Mouse (Mus musculus): ENCODE results near the gene Dph2. TPM values are rescaled to one million over a fixed set of nuclear protein-coding genes. Genes with fewer than 3 reads are reported as not detected.

The Dph2 gene
- polyA plus RNA-seq, 1 experiment from 2014 or later = 21.4 TPM

DNA sequence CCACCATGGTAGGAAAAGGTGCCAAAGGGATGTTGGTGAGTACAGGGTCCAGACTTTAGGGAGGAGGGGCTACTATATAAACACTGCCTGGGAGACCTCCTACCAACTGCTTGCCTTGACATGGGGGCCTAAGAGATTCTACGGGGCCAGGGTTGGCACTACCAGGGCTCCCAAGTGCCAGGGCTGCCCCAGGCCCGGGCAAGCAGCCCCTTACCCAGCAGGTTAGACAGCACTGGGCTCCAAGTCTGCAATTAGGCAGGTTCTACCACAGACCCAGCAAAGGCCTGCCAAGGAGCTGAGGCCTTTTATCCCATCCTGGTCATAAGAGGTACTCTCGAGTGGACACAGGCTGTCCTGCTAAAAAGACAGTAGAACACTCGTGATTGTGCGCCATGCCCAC, 48.7 kb downstream of the Dph2 start:
- DNase-seq (no peak), ATAC-seq (ENCODE audit: insufficient read depth) (no peak)
- no peaks in the 10 kb centered on the region for H3K27me3 ChIP-seq (ENCODE audit: insufficient read depth, low read length)
- no peak overlapping the region for H3K9ac ChIP-seq
- no peak overlapping the region for H3K4me3 ChIP-seq (ENCODE audit: low read depth, low read length)
- H3K4me1 ChIP-seq (ENCODE audit: insufficient read depth) = no peaks in the 10 kb centered on the region
- no peaks in the 10 kb centered on the region for H3K36me3 ChIP-seq (ENCODE audit: insufficient read depth)
- no peak overlapping the region for H3K4me2 ChIP-seq
- H3K27ac ChIP-seq (ENCODE audit: low read depth) = no peak overlapping the region
- 86% methylated on average over 5 of the region's 5 CpGs for WGBS
- no peak for TF ChIP-seq CTCF (IDR thresholded peaks at IDR 0.05; ENCODE audit: low read depth)
- H3K9me3 ChIP-seq (ENCODE audit: low read depth, low read length) = no peaks in the 10 kb centered on the region

DNA sequence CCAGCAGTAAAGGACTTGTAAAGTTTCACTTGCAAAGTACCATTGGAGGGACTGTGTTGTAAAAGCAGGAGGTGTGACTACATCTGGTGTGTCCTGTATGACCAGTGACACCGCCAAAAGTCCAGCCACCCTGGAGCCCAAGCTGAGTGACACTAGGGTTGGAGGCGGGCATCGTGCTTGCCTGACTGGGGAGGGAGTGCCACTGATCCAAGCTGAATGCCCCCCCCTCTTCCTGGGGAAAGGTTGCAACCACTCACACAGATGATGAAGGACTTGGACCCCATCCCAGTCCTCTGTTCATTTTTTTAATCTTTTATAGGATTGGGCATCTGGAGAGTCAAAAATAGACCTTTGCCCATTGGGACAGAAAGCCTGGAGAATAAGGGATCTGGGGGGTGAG, 50.3 kb downstream of the Dph2 start:
- no peaks in the 10 kb centered on the region for H3K4me1 ChIP-seq (ENCODE audit: insufficient read depth)
- no peaks in the 10 kb centered on the region for H3K9me3 ChIP-seq (ENCODE audit: low read depth, low read length)
- no peak overlapping the region for H3K9ac ChIP-seq
- H3K36me3 ChIP-seq (ENCODE audit: insufficient read depth) = no peaks in the 10 kb centered on the region
- no peaks in the 10 kb centered on the region for H3K27me3 ChIP-seq (ENCODE audit: insufficient read depth, low read length)
- H3K4me2 ChIP-seq = no peak overlapping the region
- 76% methylated on average over 3 of the region's 3 CpGs for WGBS
- H3K27ac ChIP-seq (ENCODE audit: low read depth) = no peak overlapping the region
- TF ChIP-seq CTCF (IDR thresholded peaks at IDR 0.05; ENCODE audit: low read depth) = no peak
- DNase-seq (no peak), ATAC-seq (ENCODE audit: insufficient read depth) (no peak)
- no peak overlapping the region for H3K4me3 ChIP-seq (ENCODE audit: low read depth, low read length)

DNA sequence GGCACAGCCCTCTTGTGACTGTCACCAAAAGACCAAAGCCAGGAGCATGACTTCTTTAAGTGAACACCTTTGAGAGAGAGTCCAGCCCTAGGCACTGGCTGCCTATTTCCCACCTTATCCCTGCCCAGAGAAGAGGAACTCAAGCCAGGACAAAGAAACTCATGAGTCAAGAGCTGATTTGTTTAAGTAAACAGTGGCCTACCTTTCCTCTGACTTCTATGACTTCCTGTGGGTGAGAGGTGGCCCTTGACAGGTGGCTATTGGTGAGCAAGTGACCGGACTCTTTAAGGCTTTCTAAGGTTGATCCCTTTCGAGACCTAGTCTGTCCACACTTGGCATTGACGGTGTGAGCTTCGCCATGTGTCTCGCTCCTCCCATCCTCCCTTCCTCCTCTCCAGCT, 51.0 kb downstream of the Dph2 start:
- Histone ChIP-seq H3K27ac (ENCODE audit: low read depth) (no peak overlapping the region), H3K4me3 (ENCODE audit: low read depth, low read length) (no peak overlapping the region), H3K36me3 (ENCODE audit: insufficient read depth) (no peaks in the 10 kb centered on the region), H3K9me3 (ENCODE audit: low read depth, low read length) (no peaks in the 10 kb centered on the region), H3K4me2 (no peak overlapping the region), H3K9ac (no peak overlapping the region), H3K27me3 (ENCODE audit: insufficient read depth, low read length) (no peaks in the 10 kb centered on the region), H3K4me1 (ENCODE audit: insufficient read depth) (no peaks in the 10 kb centered on the region)
- ATAC-seq (ENCODE audit: insufficient read depth) (no peak), DNase-seq (no peak)
- WGBS = 70% methylated on average over 5 of the region's 5 CpGs
- TF ChIP-seq CTCF (IDR thresholded peaks at IDR 0.05; ENCODE audit: low read depth) = no peak

DNA sequence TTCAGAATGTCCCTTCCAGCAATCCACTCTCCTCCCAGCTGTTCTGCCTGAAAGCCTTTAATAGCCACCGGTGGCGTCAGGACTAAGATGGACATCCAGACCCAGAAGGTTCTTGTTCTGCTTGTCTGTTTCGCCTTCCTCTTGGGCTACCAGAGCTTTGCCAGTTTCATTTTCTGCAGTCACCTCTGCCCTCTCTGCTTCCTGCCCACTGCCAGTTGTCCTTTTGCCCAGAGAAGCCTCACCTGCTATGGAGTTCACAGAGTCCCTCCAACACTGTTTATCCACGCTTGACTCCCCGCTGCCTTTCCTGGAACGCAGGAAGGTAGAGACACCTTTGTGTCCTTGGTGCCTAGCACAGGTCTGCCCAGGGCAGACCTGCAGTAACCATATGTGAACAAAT, 52.5 kb downstream of the Dph2 start:
- H3K9me3 ChIP-seq (ENCODE audit: low read depth, low read length) = no peaks in the 10 kb centered on the region
- no peak overlapping the region for H3K27ac ChIP-seq (ENCODE audit: low read depth)
- H3K36me3 ChIP-seq (ENCODE audit: insufficient read depth) = no peaks in the 10 kb centered on the region
- no peak for ATAC-seq (ENCODE audit: insufficient read depth)
- DNase-seq = no peak
- 78% methylated on average over 6 of the region's 6 CpGs for WGBS
- H3K4me2 ChIP-seq = no peak overlapping the region
- H3K27me3 ChIP-seq (ENCODE audit: insufficient read depth, low read length) = no peaks in the 10 kb centered on the region
- TF ChIP-seq CTCF (IDR thresholded peaks at IDR 0.05; ENCODE audit: low read depth) = no peak
- no peak overlapping the region for H3K9ac ChIP-seq
- H3K4me1 ChIP-seq (ENCODE audit: insufficient read depth) = 0 out of 2 replicates have a peak, but pooled peaks cover 3% of the 10 kb centered on the region
- H3K4me3 ChIP-seq (ENCODE audit: low read depth, low read length) = no peak overlapping the region

Other genes with a start within 250 kb of the Dph2 start
- 64.5 and 65.4 TPM in 2 replicates for gene Dmap1, start 209.8 kb downstream of the Dph2 start, polyA plus RNA-seq (2014; fragmentation: Nextera tagmentation; extraction: Ambion mirVana)
- not detected in 2 replicates for gene Gm12845, start 167.6 kb downstream of the Dph2 start, polyA plus RNA-seq (2014; fragmentation: Nextera tagmentation; extraction: Ambion mirVana)
- not detected in 2 replicates for gene Klf17, start 126.4 kb downstream of the Dph2 start, polyA plus RNA-seq (2014; fragmentation: Nextera tagmentation; extraction: Ambion mirVana)
- gene Slc6a9, start 57.5 kb downstream of the Dph2 start, polyA plus RNA-seq (2014; fragmentation: Nextera tagmentation; extraction: Ambion mirVana) = 7.2 and 9.7 TPM in 2 replicates
- 1.0 and 1.3 TPM in 2 replicates for gene Ccdc24, start 19.5 kb downstream of the Dph2 start, polyA plus RNA-seq (2014; fragmentation: Nextera tagmentation; extraction: Ambion mirVana)
- 27.6 and 31.8 TPM in 2 replicates for gene B4galt2, start 8.5 kb downstream of the Dph2 start, polyA plus RNA-seq (2014; fragmentation: Nextera tagmentation; extraction: Ambion mirVana)
- 139 and 150 TPM in 2 replicates for gene Atp6v0b, start 4.7 kb downstream of the Dph2 start, polyA plus RNA-seq (2014; fragmentation: Nextera tagmentation; extraction: Ambion mirVana)
- gene Ipo13, start 23.0 kb upstream of the Dph2 start, polyA plus RNA-seq (2014; fragmentation: Nextera tagmentation; extraction: Ambion mirVana) = 39.2 and 44.2 TPM in 2 replicates
- 2.5 and 3.3 TPM in 2 replicates for gene Artn, start 37.7 kb upstream of the Dph2 start, polyA plus RNA-seq (2014; fragmentation: Nextera tagmentation; extraction: Ambion mirVana)
- 4.2 and 6.3 TPM in 2 replicates for gene St3gal3, start 242.9 kb upstream of the Dph2 start, polyA plus RNA-seq (2014; fragmentation: Nextera tagmentation; extraction: Ambion mirVana)

Data from lung, embryonic 14.5 days (tissue).